Mouse (Mus musculus): ENCODE measurements at regions not wholly inside any gene's neighbourhood (a gene's known extent, or its start where the extent isn't known, plus 50 kb on each side); places are given as distances from the start of the nearest gene placed in this dataset.
"Not testable (repeated sequence)": the region's sequence is repeated elsewhere in the genome, so short reads cannot be mapped to it uniquely, and the experiment has no call there.

DNA sequence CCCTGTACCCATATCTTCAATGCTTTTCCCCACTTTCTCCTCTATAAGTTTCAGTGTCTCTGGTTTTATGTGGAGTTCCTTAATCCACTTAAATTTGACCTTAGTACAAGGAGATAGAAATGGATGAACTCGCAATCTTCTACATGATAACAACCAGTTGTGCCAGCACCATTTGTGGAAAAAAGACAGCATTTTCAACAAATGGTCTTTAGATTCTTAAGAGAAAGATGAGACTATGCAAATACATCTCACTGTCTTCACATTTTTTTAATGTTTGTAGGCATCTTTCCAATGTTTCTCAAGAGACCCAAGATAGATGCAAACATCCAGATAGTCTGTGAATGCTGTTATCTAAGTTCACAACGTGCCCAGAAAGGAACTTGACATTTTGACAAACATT lies 171.0 kb upstream of the Cdh7 start:
- not testable (repeated sequence) for DNase-seq

GRCm38 (mm10) chr1:109850591-109850990 lies 131.6 kb upstream of the Cdh7 start:
- DNase-seq = no peak

DNA sequence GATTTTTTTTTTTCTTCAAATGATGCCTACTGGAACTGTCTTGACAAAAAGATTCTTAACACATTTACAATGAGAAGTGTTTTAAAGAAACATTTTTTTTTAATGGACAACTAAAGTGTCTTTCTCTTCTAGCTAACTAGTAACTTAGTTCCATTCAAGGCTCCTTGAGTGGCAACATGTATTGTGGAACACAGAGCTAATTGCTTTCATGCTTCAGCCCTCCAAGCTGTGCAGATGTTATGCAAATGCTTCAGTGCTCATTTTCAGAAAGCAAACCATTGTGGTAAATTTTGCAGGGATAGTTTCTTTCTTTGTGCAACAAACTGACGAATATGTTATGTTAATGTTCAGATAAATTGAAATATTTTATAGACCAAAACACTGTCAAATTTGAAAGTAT lies 83.6 kb upstream of the Cdh7 start:
- no peak for DNase-seq

- peak; percentile 65 for DNase-seq
These were observed 52.6 kb upstream of the Cdh7 start for GRCm38 (mm10) chr1:109929483-109930255.

Data from cerebellum, adult 11-12 months (tissue).